Mouse (Mus musculus): ENCODE data around the gene Klf13. TPM values are rescaled to one million over a fixed set of nuclear protein-coding genes. Genes with fewer than 3 reads are reported as not detected.

Gene Klf13
- total RNA-seq, 2 experiments from 2014 or later, result 148 to 154 TPM

GRCm38 (mm10) chr7:63875686-63876085 is 63.0 kb downstream of the Klf13 start:
- intact Hi-C loops (cut with DNase I), result no loop called here
- no peak for DNase-seq (ENCODE audit: extremely low spot score in 1 of 2, low spot score in 2 of 2)

- intact Hi-C loops (cut with DNase I), result no loop called here
- no peak for DNase-seq (ENCODE audit: extremely low spot score in 1 of 2, low spot score in 2 of 2)
Measured at GRCm38 (mm10) chr7:63873880-63874279, 64.8 kb downstream of the Klf13 start.

DNA sequence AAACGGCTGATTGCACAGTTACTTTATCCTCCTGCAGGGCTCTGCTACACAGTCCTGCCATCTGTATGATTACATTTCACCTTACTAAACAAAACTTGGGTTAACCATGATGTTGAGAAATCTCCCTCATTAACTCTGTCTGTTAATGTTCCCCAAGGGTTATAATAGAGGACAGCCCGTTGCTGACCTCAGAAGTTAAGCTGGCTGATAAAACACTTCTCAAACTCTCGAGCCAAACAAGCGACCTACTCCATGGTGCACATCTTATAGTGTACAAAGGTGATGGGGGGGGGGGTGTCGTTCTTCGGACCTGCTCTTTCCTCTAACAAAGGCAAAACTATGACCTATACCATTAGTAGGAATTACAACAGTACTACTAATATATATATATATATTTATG is 67.0 kb downstream of the Klf13 start:
- no peak for DNase-seq (ENCODE audit: extremely low spot score in 1 of 2, low spot score in 2 of 2)
- intact Hi-C loops (cut with DNase I), result no loop called here

DNA sequence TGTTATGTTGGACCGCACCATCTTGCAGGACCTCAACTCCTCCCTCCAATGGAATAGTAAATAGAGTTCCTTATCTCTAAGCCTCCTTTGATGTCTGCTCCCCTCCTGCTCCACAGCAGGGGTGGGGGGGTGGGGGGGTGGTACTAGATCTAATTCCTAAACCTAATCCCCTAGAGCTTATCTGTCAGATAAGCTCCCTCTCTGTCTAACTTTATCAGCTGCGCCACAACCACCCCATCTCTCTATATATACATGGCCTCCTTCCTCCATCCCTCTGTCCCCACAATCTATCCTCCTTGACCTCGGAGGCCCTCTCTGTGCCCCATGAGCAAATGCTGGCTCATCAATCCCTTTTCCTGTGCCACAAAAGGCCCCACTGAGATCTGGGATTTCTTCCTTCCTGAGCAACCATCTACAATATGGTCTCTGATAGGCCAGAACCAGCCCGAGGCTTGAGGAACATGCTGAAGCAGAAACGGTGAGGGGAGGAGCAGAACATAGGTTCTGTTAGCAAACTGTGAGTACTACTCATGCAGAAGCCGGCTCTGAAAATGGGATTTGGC is 70.3 kb downstream of the Klf13 start:
- intact Hi-C loops (cut with DNase I), result no loop called here
- DNase-seq (ENCODE audit: extremely low spot score in 1 of 2, low spot score in 2 of 2), result no peak

- intact Hi-C loops (cut with DNase I), result no loop called here
- no peak for DNase-seq (ENCODE audit: extremely low spot score in 1 of 2, low spot score in 2 of 2)
Measured at GRCm38 (mm10) chr7:63865911-63866310, 72.8 kb downstream of the Klf13 start.

- intact Hi-C loops (cut with DNase I), result no loop called here
- no peak for DNase-seq (ENCODE audit: extremely low spot score in 1 of 2, low spot score in 2 of 2)
Measured at GRCm38 (mm10) chr7:63863046-63863445, 75.7 kb downstream of the Klf13 start.

DNA sequence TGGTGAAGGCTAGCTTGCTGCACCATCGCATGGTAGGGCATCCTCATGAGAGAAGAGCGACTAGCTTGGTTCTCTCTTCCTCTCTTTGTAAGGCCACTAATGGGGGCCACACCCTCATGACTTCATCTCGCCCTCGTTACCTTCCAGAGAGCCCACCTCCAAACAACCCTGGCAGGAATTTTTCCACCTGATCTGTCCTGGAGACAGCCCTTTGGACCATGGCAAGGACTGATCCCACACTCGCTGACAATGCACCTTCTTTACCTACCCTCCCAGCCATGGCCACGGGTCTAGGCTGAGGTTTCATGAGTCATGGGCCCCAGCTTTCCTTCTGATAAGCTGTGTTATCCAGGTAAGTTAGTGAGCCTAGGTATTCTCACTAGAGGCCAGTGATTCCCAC is 77.6 kb downstream of the Klf13 start:
- intact Hi-C loops (cut with DNase I), result no loop called here
- no peak for DNase-seq (ENCODE audit: extremely low spot score in 1 of 2, low spot score in 2 of 2)

DNA sequence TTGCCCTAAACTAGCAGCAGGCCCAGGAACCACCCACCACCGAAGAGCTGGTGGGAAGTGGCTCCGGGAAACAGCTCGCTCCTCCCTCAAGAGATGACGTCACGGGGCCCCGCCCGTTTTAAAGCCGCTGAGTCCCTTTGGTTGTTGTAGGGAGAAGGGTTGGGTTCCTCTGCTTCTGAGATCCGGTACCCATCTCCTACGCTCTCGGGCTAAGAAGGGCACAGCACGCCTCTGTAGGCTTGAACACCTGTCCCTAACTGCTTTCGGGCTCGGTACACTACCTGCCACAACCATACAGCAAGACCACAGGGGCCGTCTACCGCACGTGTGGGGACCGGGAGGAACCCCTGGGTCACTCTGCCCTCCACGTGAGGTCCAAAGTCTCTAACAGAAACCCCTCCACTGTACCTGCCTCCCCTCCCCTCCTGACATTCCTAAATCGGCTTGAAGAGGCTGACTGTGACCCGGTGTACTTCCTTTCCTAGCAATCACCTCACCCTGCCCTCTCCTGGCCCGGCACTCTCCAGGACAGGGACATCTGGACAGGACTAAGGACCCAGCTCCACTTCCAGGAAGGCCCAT is 80.1 kb downstream of the Klf13 start:
- intact Hi-C loops (cut with DNase I), result loop anchor here (5.0 to 10.0 kb wide), 2 partner anchors 79 to 296 kb away; partner anchors contain the start of genes Klf13 and Trpm1
- peak; percentile 79 to 92 for DNase-seq (ENCODE audit: extremely low spot score in 1 of 2, low spot score in 2 of 2)

DNA sequence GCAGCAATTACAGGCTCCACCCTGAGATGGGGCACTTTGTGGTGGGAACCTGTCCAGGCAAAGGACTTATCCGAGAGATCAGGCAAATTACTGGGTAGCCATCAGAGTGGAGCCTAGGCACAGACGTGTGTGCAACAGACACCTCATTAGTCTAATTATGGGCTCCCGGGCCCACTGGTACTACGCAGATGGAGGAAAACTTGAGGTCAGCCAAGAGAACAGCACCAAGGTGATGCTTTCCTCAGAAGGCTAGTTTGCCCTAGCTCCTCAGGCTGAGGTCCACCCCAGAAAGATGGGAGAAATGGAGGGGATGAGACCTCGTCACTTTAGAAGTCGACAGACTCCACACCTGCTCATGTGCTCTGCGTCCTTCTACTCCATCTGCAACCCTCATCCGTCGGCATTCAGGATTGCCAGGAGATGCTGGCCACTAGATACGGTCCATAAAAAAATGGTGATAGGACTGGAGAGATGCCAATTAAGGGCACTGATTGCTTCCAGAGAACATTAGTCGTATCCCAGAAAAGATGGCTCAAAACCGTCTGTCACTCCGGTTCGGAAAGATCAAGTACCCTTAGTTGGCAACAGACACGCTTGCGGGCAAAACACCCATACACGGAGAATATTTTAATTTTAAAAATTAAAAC is 80.8 kb downstream of the Klf13 start:
- no peak for DNase-seq (ENCODE audit: extremely low spot score in 1 of 2, low spot score in 2 of 2)
- intact Hi-C loops (cut with DNase I), result loop anchor here (5.0 to 10.0 kb wide), 2 partner anchors 79 to 297 kb away; partner anchors contain the start of genes Klf13 and Trpm1

DNA sequence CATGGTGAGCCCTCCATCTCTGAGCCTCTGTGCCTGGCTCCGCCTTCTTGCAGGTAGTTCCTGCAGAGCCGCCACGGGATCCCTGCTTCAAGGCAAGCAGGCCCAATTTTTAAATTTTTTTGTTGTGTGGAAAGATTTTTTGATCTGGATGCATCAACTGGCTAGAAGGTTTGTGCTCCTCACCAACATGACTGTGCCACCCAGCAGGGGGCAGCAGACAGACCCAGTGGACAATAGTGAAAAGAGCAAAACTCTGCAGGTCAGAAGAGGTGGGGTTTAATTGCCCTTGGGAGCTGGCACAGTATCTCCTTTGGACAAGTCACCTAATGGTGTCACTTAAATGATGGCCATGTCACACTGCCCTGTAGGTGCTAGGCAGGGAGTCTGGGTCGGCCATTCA is 83.4 kb downstream of the Klf13 start:
- DNase-seq (ENCODE audit: extremely low spot score in 1 of 2, low spot score in 2 of 2), result peak; percentile 31 to 79
- intact Hi-C loops (cut with DNase I), result loop anchor here (5.0 to 10.0 kb wide), 2 partner anchors 82 to 300 kb away; partner anchors contain the start of genes Klf13 and Trpm1

DNA sequence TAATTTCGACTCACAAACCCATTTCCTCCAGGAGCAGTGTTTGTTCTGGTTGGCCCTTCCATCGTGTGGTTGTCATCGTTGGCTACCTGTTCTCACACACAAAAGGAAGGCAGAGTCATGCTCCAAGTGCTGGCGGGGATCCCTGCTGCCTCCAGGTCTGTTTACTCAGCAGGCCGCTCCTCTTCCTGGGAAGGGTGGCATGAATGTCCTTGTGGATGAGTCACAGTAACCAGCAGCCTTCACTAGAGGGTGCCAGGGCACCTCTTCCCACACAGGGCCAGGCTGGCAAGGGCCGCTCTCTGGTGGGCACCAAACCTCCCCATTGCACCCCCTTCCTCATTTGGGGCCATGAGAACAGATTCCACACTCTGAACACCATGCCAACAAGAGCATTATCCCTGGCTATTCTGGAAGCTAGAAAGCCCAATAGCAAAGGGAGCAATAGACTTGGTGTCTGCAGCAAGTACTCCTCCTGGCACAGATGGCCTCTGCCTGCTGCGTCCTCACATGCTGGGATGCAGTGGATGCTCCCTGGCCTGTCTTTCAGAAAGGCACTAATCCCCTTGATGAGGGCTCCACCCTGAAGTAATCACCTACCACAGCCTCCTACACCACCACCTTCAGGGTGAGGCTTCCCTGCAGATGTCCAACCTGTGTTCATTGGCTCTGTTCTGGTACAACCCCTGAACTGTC is 86.7 kb downstream of the Klf13 start:
- DNase-seq (ENCODE audit: extremely low spot score in 1 of 2, low spot score in 2 of 2), result peak; percentile 16 to 44
- intact Hi-C loops (cut with DNase I), result loop anchor here (10.0 kb wide), 1 partner anchor 303 kb away; the partner anchor contains the start of gene Trpm1

Other genes starting within 250 kb of the Klf13 start
- gene E030018B13Rik, start 22.1 kb downstream of the Klf13 start, total RNA-seq (2021), result not detected
- under 1 TPM; 0.81 to 0.89 TPM for gene Trpm1, start 214.9 kb upstream of the Klf13 start, total RNA-seq (2021)

Data from left cerebral cortex, postnatal 10 days (tissue).